Mouse (Mus musculus) layer of hippocampus, adult 8-10 months (tissue): ENCODE measurements around the gene Fsip1. TPM values are rescaled to one million over a fixed set of nuclear protein-coding genes. Genes with fewer than 3 reads are reported as not detected.

Experiments
- DNase-seq, 2 experiments: peaks; one replicate each; pipeline ENCODE4 v3.0.0; 2022; ENCODE audit warnings: low spot score in 2 of 2
- microRNA-seq, 2 experiments: library from miRNA; unstranded; fragments of <30 nt; microRNA quantifications; one replicate each; pipeline ENCODE4 v1.2.0; 2022
- total RNA-seq, 4 experiments: library from RNA; stranded (reverse); gene quantifications; 2 replicates each; pipeline ENCODE4 v1.2.4; 2022

Gene Fsip1
- total RNA-seq, 4 experiments from 2014 or later = 0.72 to 1.7 (median 1.3) TPM

DNA sequence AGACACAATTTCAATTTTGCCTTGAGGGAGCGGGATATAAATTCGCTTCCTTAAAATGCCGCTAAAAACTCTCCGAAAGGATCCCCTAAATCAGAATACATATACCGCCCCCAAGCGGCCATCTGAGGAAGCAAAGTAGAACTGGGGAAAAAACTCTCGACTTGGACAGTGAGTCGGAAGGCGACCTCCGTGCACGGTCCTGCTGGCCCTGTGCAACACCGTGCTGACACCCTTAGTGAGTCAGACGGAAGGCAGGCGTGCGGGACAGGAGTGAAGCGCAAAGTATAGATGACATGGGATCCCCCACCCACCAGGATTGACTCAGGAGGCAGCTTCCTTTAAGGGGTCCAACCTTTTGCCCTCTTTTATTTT lies 145.7 kb downstream of the Fsip1 start:
- peak; percentile 69 to 88 for DNase-seq

- no peak for DNase-seq
These were observed 146.4 kb downstream of the Fsip1 start for GRCm38 (mm10) chr2:118110225-118110915.

- DNase-seq = no peak
These were observed 154.6 kb downstream of the Fsip1 start for GRCm38 (mm10) chr2:118102169-118102568.

DNA sequence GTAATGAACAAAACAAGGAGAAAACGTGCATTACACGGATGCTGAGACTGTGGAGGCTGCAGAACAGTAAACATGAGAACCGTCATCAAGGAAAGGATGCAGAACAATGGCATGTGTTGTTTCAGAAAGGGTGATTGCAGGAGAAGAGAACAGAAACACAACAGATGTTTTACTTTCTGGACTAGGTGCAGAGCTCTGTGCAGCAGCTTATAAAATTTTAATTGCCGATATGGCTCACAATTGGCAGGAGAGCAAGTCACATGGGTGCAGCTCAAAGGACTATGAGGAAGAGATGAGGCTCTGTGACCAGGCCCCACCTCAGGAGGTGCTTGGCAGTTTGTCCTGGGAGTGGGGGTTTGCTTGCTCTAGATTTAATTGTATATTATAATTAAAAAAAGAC lies 157.7 kb downstream of the Fsip1 start:
- DNase-seq = no peak

- no peak for DNase-seq
These were observed 165.5 kb downstream of the Fsip1 start for GRCm38 (mm10) chr2:118091226-118091625.

DNA sequence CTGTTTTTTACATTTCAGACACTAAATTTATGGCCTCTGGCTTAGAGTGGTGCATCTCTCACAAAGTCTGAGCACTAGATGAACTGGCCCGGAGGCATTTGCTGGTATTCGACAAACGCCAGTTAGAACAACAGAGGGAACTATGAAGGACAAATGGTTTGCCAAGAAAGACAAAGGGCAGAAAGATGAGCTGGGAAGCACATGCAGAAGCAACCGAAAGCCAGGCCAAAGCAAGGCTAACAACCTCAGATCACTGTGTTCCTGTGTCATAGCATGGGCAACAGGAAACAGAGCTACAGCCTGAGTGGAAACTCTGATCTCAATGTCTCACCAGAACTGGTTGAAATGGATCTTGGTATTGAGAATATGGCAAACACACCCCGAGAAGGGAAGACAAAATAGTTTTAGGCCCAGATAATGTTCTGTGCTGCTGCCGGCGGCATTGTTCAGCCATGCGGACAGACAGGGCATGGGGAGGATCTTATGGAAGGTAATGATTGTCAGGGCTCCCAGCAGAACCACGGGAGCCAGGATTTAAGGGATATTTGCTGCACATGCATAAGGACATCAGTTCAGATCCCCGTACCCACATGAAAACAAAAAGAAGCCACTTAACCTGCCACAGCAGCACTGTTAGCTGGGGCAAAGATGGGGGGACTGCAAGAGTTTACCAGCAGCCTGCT lies 169.6 kb downstream of the Fsip1 start:
- DNase-seq = no peak

GRCm38 (mm10) chr2:118085647-118086046 lies 171.1 kb downstream of the Fsip1 start:
- no peak for DNase-seq

- no peak for DNase-seq
These were observed 172.1 kb downstream of the Fsip1 start for GRCm38 (mm10) chr2:118084693-118085092.

GRCm38 (mm10) chr2:118083652-118084051 lies 173.1 kb downstream of the Fsip1 start:
- no peak for DNase-seq

DNA sequence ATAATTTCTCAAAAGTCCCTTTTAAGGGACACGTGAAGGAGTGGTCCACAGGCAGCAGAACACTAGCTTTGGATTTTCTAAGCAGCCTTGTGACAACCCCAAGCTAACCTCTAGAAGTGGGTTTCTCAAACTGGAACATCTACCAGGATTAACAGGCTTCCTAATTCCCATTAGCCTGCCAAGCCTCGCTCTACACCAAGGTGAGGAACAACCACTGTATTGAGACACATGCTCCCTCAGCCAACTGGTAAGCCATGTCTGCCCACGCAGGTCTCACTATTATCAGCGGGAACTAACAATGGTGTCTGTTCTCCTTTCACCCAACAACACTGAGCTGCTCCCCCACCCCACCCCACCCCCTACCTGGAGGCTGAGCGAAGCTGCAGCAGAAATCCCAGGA lies 175.2 kb downstream of the Fsip1 start:
- no peak for DNase-seq

Small RNA genes within 50 kb of the gene (microRNA-seq; reads per million reads assigned to microRNA genes)
- 0 reads per million in 2 experiments for gene Gm22800

Other genes with a start within 250 kb of the Fsip1 start
- 1 to 10 TPM; 1.6 to 3.4 (median 2.7) TPM for gene Thbs1, start 145.1 kb downstream of the Fsip1 start, total RNA-seq
- gene Gpr176, start 116.5 kb upstream of the Fsip1 start, total RNA-seq = 10 to 100 TPM in 3 of 4 experiments, 1 to 10 TPM in 1; 9.8 to 11.8 (median 10.4) TPM
- gene Eif2ak4, start 131.7 kb upstream of the Fsip1 start, total RNA-seq = 10 to 100 TPM; 24.1 to 30.1 (median 26.8) TPM
- gene Srp14, start 222.7 kb upstream of the Fsip1 start, total RNA-seq = 100 to 1,000 TPM; 174 to 183 (median 182) TPM